23 mouse cellular contexts compared by ENCODE assay signal in genomic region chr4:90943687-90944385, GRCm38 (mm10).
DNase-seq lines count a peak whose midpoint lies in the region; ATAC-seq lines count a peak whose summit lies in the region.
"Had no signal": no experiment of that assay in that cellular context is flagged by ENCODE, and none has a peak within 500 bp of the region (broad histone marks: within the 10 kb centered on the region; RNA-seq: fewer than 3 reads in every experiment).

No protein-coding gene starts in this region.

- no peak overlapping the region for H3K4me3 ChIP-seq in forebrain, embryonic 11.5 days (ENCODE audit: low read depth, low read length)
- H3K4me3 ChIP-seq in forebrain, embryonic 10.5 days: no peak overlapping the region
- H3K4me3 ChIP-seq in forebrain, embryonic 13.5 days: no peak overlapping the region
- H3K4me3 ChIP-seq: embryonic facial prominence, embryonic 13.5 days; heart, embryonic 15.5 days; hindbrain, embryonic 13.5 days; liver, embryonic 13.5 days had no signal

- no peak overlapping the region for H3K9ac ChIP-seq in forebrain, embryonic 11.5 days (ENCODE audit: low read length)
- no peak overlapping the region for H3K9ac ChIP-seq in forebrain, embryonic 13.5 days
- H3K9ac ChIP-seq: embryonic facial prominence, embryonic 13.5 days; heart, embryonic 15.5 days; hindbrain, embryonic 13.5 days; liver, embryonic 13.5 days had no signal

- H3K27me3 ChIP-seq in forebrain, embryonic 11.5 days (ENCODE audit: control insufficient read depth, insufficient read depth, low read length): no peaks in the 10 kb centered on the region
- no peaks in the 10 kb centered on the region for H3K27me3 ChIP-seq in forebrain, embryonic 10.5 days (ENCODE audit: poor library complexity, severe bottlenecking)
- no peaks in the 10 kb centered on the region for H3K27me3 ChIP-seq in forebrain, embryonic 13.5 days
- H3K27me3 ChIP-seq: CH12.LX; embryonic facial prominence, embryonic 13.5 days; heart, embryonic 15.5 days; hindbrain, embryonic 13.5 days; liver, embryonic 13.5 days had no signal

- H3K4me1 ChIP-seq in forebrain, embryonic 11.5 days (replicated peaks; ENCODE audit: control insufficient read depth, insufficient read depth, low read length): no peaks in the 10 kb centered on the region
- peaks cover 8% of the 10 kb centered on the region; the same call in 1 of the 2 replicates for H3K4me1 ChIP-seq in forebrain, embryonic 10.5 days
- peaks cover 9% of the 10 kb centered on the region for H3K4me1 ChIP-seq in forebrain, embryonic 13.5 days
- H3K4me1 ChIP-seq: embryonic facial prominence, embryonic 13.5 days; heart, embryonic 15.5 days; hindbrain, embryonic 13.5 days; liver, embryonic 13.5 days had no signal

- intact Hi-C loops in left cerebral cortex, postnatal 4 days (cut with DNase I): no loop called here

- H3K27ac ChIP-seq in forebrain, embryonic 11.5 days (ENCODE audit: low read depth, low read length): no peak overlapping the region
- H3K27ac ChIP-seq in forebrain, embryonic 10.5 days: no peak overlapping the region
- H3K27ac ChIP-seq in forebrain, embryonic 13.5 days: no peak overlapping the region
- H3K27ac ChIP-seq: embryonic facial prominence, embryonic 13.5 days; heart, embryonic 15.5 days; hindbrain, embryonic 13.5 days; liver, embryonic 13.5 days had no signal

- peak; percentile 36; the same call in 1 of the 2 replicates for ATAC-seq in forebrain, embryonic 11.5 days (replicated peaks; ENCODE audit: low FRiP score)
- peak; percentile 83 for ATAC-seq in forebrain, embryonic 13.5 days

- WGBS in forebrain, embryonic 11.5 days: 51% methylated on average over 4 of the region's 4 CpGs
- 59% methylated on average over 4 of the region's 4 CpGs for WGBS in forebrain, embryonic 10.5 days
- 42% methylated on average over 4 of the region's 4 CpGs for WGBS in forebrain, embryonic 13.5 days

- H3K36me3 ChIP-seq in forebrain, embryonic 11.5 days (ENCODE audit: control insufficient read depth, insufficient read depth, low read length): no peaks in the 10 kb centered on the region
- H3K36me3 ChIP-seq in forebrain, embryonic 10.5 days (replicated peaks): no peaks in the 10 kb centered on the region
- no peaks in the 10 kb centered on the region for H3K36me3 ChIP-seq in forebrain, embryonic 13.5 days (ENCODE audit: poor library complexity, severe bottlenecking)
- H3K36me3 ChIP-seq: embryonic facial prominence, embryonic 13.5 days; G1E; heart, embryonic 15.5 days; hindbrain, embryonic 13.5 days; liver, embryonic 13.5 days had no signal

- no peaks in the 10 kb centered on the region for H3K9me3 ChIP-seq in forebrain, embryonic 11.5 days (ENCODE audit: control insufficient read depth, low read length)
- H3K9me3 ChIP-seq in forebrain, embryonic 10.5 days: no peaks in the 10 kb centered on the region
- H3K9me3 ChIP-seq in forebrain, embryonic 13.5 days (replicated peaks): no peaks in the 10 kb centered on the region
- H3K9me3 ChIP-seq: embryonic facial prominence, embryonic 13.5 days; heart, embryonic 15.5 days; hindbrain, embryonic 13.5 days; liver, embryonic 13.5 days had no signal

- no peak for DNase-seq in forebrain, embryonic 11.5 days (ENCODE audit: low spot score)
- no peak for DNase-seq in forebrain, embryonic 10.5 days (ENCODE audit: extremely low spot score, low spot score)
- peak; percentile 10 for DNase-seq in left cerebral cortex, postnatal 4 days
- no peak for DNase-seq in left cerebral cortex, adult 18-20 months (ENCODE audit: low spot score in 2 of 2)
- DNase-seq in brain, adult 2 months (ENCODE audit: low read depth, low spot score): peak; percentile 7
- no peak for DNase-seq in natural killer cell, adult 2 months (ENCODE audit: low spot score in 2 of 2)
- no peak for DNase-seq in neural tube, embryonic 10.5 days (ENCODE audit: extremely low spot score, low spot score)
- DNase-seq: adrenal gland, adult 8-10 months; B cell, adult 2 months; cerebellum, adult 9-10 months; heart, postnatal 36 days; kidney, adult 8-10 months; kidney, postnatal 10 days; liver, embryonic 13.5 days; lung, adult 2 months; lung, postnatal 14 days; thymus, postnatal 14 days had no signal

- H3K4me2 ChIP-seq in forebrain, embryonic 11.5 days (ENCODE audit: low read depth, low read length, severe bottlenecking): no peak overlapping the region
- H3K4me2 ChIP-seq in forebrain, embryonic 13.5 days: no peak overlapping the region
- H3K4me2 ChIP-seq: embryonic facial prominence, embryonic 13.5 days; heart, embryonic 15.5 days; hindbrain, embryonic 13.5 days; liver, embryonic 13.5 days had no signal

Comparison
In these comparisons a context has a peak if more than half of its experiments do, and no peak if none do; other contexts are left out.
1. DNase-seq: peak in left cerebral cortex, postnatal 4 days (single experiment) and brain, adult 2 months (single experiment); none in forebrain, embryonic 11.5 days (single experiment), forebrain, embryonic 10.5 days (single experiment), left cerebral cortex, adult 18-20 months (0 of 2), natural killer cell, adult 2 months (0 of 2) and neural tube, embryonic 10.5 days (single experiment).